9 mouse cellular contexts compared by ENCODE assay signal in the genomic region with DNA sequence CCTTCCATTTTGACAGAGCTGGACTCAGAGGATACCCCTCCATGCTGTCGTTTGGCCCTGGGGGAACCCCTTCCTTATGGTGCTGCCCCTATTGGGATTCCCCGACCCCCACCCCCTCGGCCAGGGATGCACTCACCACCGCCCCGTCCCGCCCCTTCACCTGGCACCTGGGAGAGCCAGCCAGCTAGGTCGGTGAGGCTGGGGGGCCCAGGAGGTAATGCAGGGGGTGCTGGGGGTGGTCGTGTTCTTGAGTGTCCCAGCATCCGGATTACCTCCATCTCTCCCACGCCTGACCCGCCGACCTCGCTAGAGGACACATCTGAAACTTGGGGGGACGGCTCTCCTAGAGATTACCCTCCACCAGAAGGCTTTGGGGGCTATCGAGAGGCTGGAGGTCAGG. TPM values are rescaled to one million over a fixed set of nuclear protein-coding genes. Genes with fewer than 3 reads are reported as not detected.
DNase-seq lines count a peak whose midpoint lies in the region; ATAC-seq and TF ChIP-seq lines count a peak whose summit lies in the region.
"Had no signal": no experiment of that assay in that cellular context is flagged by ENCODE, and none has a peak within 500 bp of the region (broad histone marks: within the 10 kb centered on the region; RNA-seq: fewer than 3 reads in every experiment).

No protein-coding gene starts in this region.

- H3K27ac ChIP-seq in heart, embryonic 12.5 days (ENCODE audit: poor library complexity, severe bottlenecking) = 0 out of 2 replicates have a peak overlapping the region, but pooled peaks have one; percentile 20
- H3K27ac ChIP-seq in ES-E14 (ENCODE audit: insufficient read depth, low read depth, low read length, poor library complexity, severe bottlenecking) = no peak overlapping the region
- H3K27ac ChIP-seq in heart, embryonic 15.5 days = no peak overlapping the region
- no peak overlapping the region for H3K27ac ChIP-seq in liver, embryonic 15.5 days (replicated peaks)

- peak overlapping the region; percentile 81 for H3K4me2 ChIP-seq in heart, embryonic 12.5 days
- peak overlapping the region; percentile 87 for H3K4me2 ChIP-seq in heart, embryonic 15.5 days
- H3K4me2 ChIP-seq in liver, embryonic 15.5 days = peak overlapping the region; percentile 76; the same call in 1 of the 2 replicates

- peak overlapping the region; percentile 61 for H3K4me3 ChIP-seq in heart, embryonic 12.5 days
- peak overlapping the region; percentile 67 to 87 for H3K4me3 ChIP-seq in ES-E14 (ENCODE audit: insufficient read depth in 1 of 2, low read depth in 1 of 2, low read length in 2 of 2, poor library complexity in 1 of 2, severe bottlenecking in 1 of 2)
- H3K4me3 ChIP-seq in heart, embryonic 15.5 days = peak overlapping the region; percentile 67
- no peak overlapping the region for H3K4me3 ChIP-seq in liver, embryonic 15.5 days (replicated peaks)

- in situ Hi-C loops in ES-E14 (cut with MboI; ENCODE audit: low sequenced_read_pairs in 2 of 2, unreplicated experiment in 2 of 2) = no loop called here

- no peak for DNase-seq in heart, postnatal 10 days
- no peak for DNase-seq in ES-E14 (ENCODE audit: low read depth, low spot score)
- DNase-seq in frontal cortex, postnatal 25 days (ENCODE audit: low spot score in 2 of 2) = no peak
- DNase-seq: cerebellum, adult 9-11 months had no signal

- H3K27me3 ChIP-seq in heart, embryonic 12.5 days (replicated peaks) = no peaks in the 10 kb centered on the region
- peaks cover 18% of the 10 kb centered on the region for H3K27me3 ChIP-seq in heart, embryonic 15.5 days
- H3K27me3 ChIP-seq in liver, embryonic 15.5 days = peaks cover 89% of the 10 kb centered on the region

- intact Hi-C loops in heart, postnatal 10 days (cut with DNase I) = no loop called here

- H3K36me3 ChIP-seq in heart, embryonic 12.5 days = 0 out of 2 replicates have a peak, but pooled peaks cover 6% of the 10 kb centered on the region
- H3K36me3 ChIP-seq in ES-E14 (ENCODE audit: control insufficient read depth, insufficient read depth, low read length, poor library complexity, severe bottlenecking) = peaks cover 15% of the 10 kb centered on the region; the same call in 1 of the 2 replicates
- no peaks in the 10 kb centered on the region for H3K36me3 ChIP-seq in heart, embryonic 15.5 days
- no peaks in the 10 kb centered on the region for H3K36me3 ChIP-seq in liver, embryonic 15.5 days (replicated peaks)

- 4% methylated on average over 15 of the region's 15 CpGs for WGBS in heart, embryonic 12.5 days
- WGBS in heart, embryonic 15.5 days = 4% methylated on average over 15 of the region's 15 CpGs
- WGBS in liver, embryonic 15.5 days (ENCODE audit: insufficient replicate concordance) = 12% methylated on average over 15 of the region's 15 CpGs

- peaks cover 44% of the 10 kb centered on the region for H3K4me1 ChIP-seq in heart, embryonic 12.5 days (replicated peaks)
- peaks cover 10 to 20% of the 10 kb centered on the region in 2 experiments; a peak in 3 of 4 replicates for H3K4me1 ChIP-seq in ES-E14 (ENCODE audit: control insufficient read depth in 2 of 2, insufficient read depth in 2 of 2, low read length in 2 of 2, poor library complexity in 1 of 2)
- H3K4me1 ChIP-seq in heart, embryonic 15.5 days (replicated peaks) = peaks cover 51% of the 10 kb centered on the region
- peaks cover 23% of the 10 kb centered on the region for H3K4me1 ChIP-seq in liver, embryonic 15.5 days (replicated peaks)

- no peak for ATAC-seq in heart, embryonic 12.5 days (ENCODE audit: insufficient number of reproducible peaks, low FRiP score)
- ATAC-seq in heart, embryonic 15.5 days (replicated peaks; ENCODE audit: insufficient number of reproducible peaks, insufficient read depth, low FRiP score, low read depth) = no peak
- no peak for ATAC-seq in liver, embryonic 15.5 days (ENCODE audit: insufficient read depth)
- ATAC-seq in frontal cortex, adult (ENCODE audit: low TSS enrichment) = no peak
- ATAC-seq in megakaryocyte, adult 5-6 weeks (ENCODE audit: poor library complexity, severe bottlenecking) = no peak

- H3K9me3 ChIP-seq in heart, embryonic 12.5 days (replicated peaks) = no peaks in the 10 kb centered on the region
- H3K9me3 ChIP-seq in ES-E14 (ENCODE audit: control insufficient read depth, insufficient read depth, low read depth, low read length) = no peaks in the 10 kb centered on the region
- H3K9me3 ChIP-seq in heart, embryonic 15.5 days (replicated peaks) = no peaks in the 10 kb centered on the region
- H3K9me3 ChIP-seq in liver, embryonic 15.5 days (replicated peaks) = no peaks in the 10 kb centered on the region

- H3K9ac ChIP-seq in heart, embryonic 12.5 days = peak overlapping the region; percentile 78
- H3K9ac ChIP-seq in ES-E14 (ENCODE audit: insufficient read depth, low read depth, low read length, poor library complexity, severe bottlenecking) = peak overlapping the region; percentile 61
- H3K9ac ChIP-seq in heart, embryonic 15.5 days = peak overlapping the region; percentile 63; the same call in 1 of the 2 replicates
- no peak overlapping the region for H3K9ac ChIP-seq in liver, embryonic 15.5 days

TF ChIP-seq in ES-E14, 5 proteins besides CTCF, POLR2A, EP300 and RAD21:
- TF ChIP-seq ZC3H11A (IDR thresholded peaks at IDR 0.05; ENCODE audit: borderline replicate concordance, low read depth, low read length) (no peak), ZNF384 (IDR thresholded peaks at IDR 0.05; ENCODE audit: low read depth, low read length) (no peak), CHD2 (IDR thresholded peaks at IDR 0.05; ENCODE audit: low read depth, low read length) (no peak), MAFK (IDR thresholded peaks at IDR 0.05; ENCODE audit: insufficient read depth, low read depth, low read length) (no peak), HCFC1 (IDR thresholded peaks at IDR 0.05; ENCODE audit: borderline replicate concordance, insufficient read depth, low read length) (no peak)
TF ChIP-seq in ES-E14: peak in this region for 0.

RNA-seq across cellular contexts. Expression of gene Nfatc4, which starts 3.2 kb away (rescaled TPM):
- polyA plus RNA-seq in heart, embryonic 12.5 days (2016; fragmentation: Nextera tagmentation; extraction: Ambion mirVana) = 17.5 and 18.6 TPM in 2 replicates
- 10 to 100 TPM; 11.1 to 12.1 TPM for total RNA-seq in heart, postnatal 10 days (2021)
- 6.4 and 25.4 TPM in 2 replicates for total RNA-seq in ES-E14 (2012; rRNA removed)
- polyA plus RNA-seq in heart, embryonic 15.5 days (2015; fragmentation: Nextera tagmentation; extraction: Ambion mirVana) = 10.8 and 15.8 TPM in 2 replicates
- 0.67 and 0.86 TPM in 2 replicates for polyA plus RNA-seq in liver, embryonic 15.5 days (2015; fragmentation: Nextera tagmentation; extraction: Ambion mirVana)
- not detected in 2 replicates for total RNA-seq in megakaryocyte, adult 5-6 weeks (2015)
- not detected in 2 replicates for total RNA-seq in megakaryocyte, adult 5-6 weeks (2017)

RNA-seq across cellular contexts. Expression of gene Nynrin, which starts 27.7 kb away (rescaled TPM):
- polyA plus RNA-seq in heart, embryonic 12.5 days (2016; fragmentation: Nextera tagmentation; extraction: Ambion mirVana) = 33.3 and 38.2 TPM in 2 replicates
- 10 to 100 TPM; 24.1 to 27.6 TPM for total RNA-seq in heart, postnatal 10 days (2021)
- total RNA-seq in ES-E14 (2012; rRNA removed) = 7.1 and 10.4 TPM in 2 replicates
- 12.7 and 15.0 TPM in 2 replicates for polyA plus RNA-seq in heart, embryonic 15.5 days (2015; fragmentation: Nextera tagmentation; extraction: Ambion mirVana)
- polyA plus RNA-seq in liver, embryonic 15.5 days (2015; fragmentation: Nextera tagmentation; extraction: Ambion mirVana) = 2.0 and 2.1 TPM in 2 replicates
- 1.1 and 1.6 TPM in 2 replicates for total RNA-seq in megakaryocyte, adult 5-6 weeks (2015)
- 1.4 and 1.5 TPM in 2 replicates for total RNA-seq in megakaryocyte, adult 5-6 weeks (2017)

RNA-seq across cellular contexts. Expression of gene Ripk3, which starts 37.5 kb away (rescaled TPM):
- 19.7 and 20.3 TPM in 2 replicates for polyA plus RNA-seq in heart, embryonic 12.5 days (2016; fragmentation: Nextera tagmentation; extraction: Ambion mirVana)
- total RNA-seq in heart, postnatal 10 days (2021) = 1 to 10 TPM; 6.6 to 9.7 TPM
- 9.0 and 17.8 TPM in 2 replicates for total RNA-seq in ES-E14 (2012; rRNA removed)
- 12.6 and 20.7 TPM in 2 replicates for polyA plus RNA-seq in heart, embryonic 15.5 days (2015; fragmentation: Nextera tagmentation; extraction: Ambion mirVana)
- polyA plus RNA-seq in liver, embryonic 15.5 days (2015; fragmentation: Nextera tagmentation; extraction: Ambion mirVana) = 16.9 and 19.7 TPM in 2 replicates
- 79.0 and 82.5 TPM in 2 replicates for total RNA-seq in megakaryocyte, adult 5-6 weeks (2015)
- total RNA-seq in megakaryocyte, adult 5-6 weeks (2017) = 24.2 and 30.0 TPM in 2 replicates

RNA-seq across cellular contexts. Expression of gene Adcy4, which starts 42.2 kb away (rescaled TPM):
- polyA plus RNA-seq in heart, embryonic 12.5 days (2016; fragmentation: Nextera tagmentation; extraction: Ambion mirVana) = 24.4 and 26.2 TPM in 2 replicates
- total RNA-seq in heart, postnatal 10 days (2021) = 10 to 100 TPM; 21.1 to 21.9 TPM
- total RNA-seq in ES-E14 (2012; rRNA removed) = 0.27 and 0.32 TPM in 2 replicates
- 14.9 and 18.0 TPM in 2 replicates for polyA plus RNA-seq in heart, embryonic 15.5 days (2015; fragmentation: Nextera tagmentation; extraction: Ambion mirVana)
- 1.4 and 1.9 TPM in 2 replicates for polyA plus RNA-seq in liver, embryonic 15.5 days (2015; fragmentation: Nextera tagmentation; extraction: Ambion mirVana)
- not detected in 2 replicates for total RNA-seq in megakaryocyte, adult 5-6 weeks (2015)
- 0.15 TPM in 1 of 2 replicates, not detected in the other for total RNA-seq in megakaryocyte, adult 5-6 weeks (2017)

RNA-seq across cellular contexts. Expression of gene Cbln3, which starts 58.0 kb away (rescaled TPM):
- polyA plus RNA-seq in heart, embryonic 12.5 days (2016; fragmentation: Nextera tagmentation; extraction: Ambion mirVana) = 0.32 and 0.57 TPM in 2 replicates
- total RNA-seq in heart, postnatal 10 days (2021) = under 1 TPM; 0.22 to 0.38 TPM
- total RNA-seq in ES-E14 (2012; rRNA removed) = 0.04 and 0.11 TPM in 2 replicates
- 0.36 and 0.50 TPM in 2 replicates for polyA plus RNA-seq in heart, embryonic 15.5 days (2015; fragmentation: Nextera tagmentation; extraction: Ambion mirVana)
- polyA plus RNA-seq in liver, embryonic 15.5 days (2015; fragmentation: Nextera tagmentation; extraction: Ambion mirVana) = 0.20 and 0.31 TPM in 2 replicates
- total RNA-seq in megakaryocyte, adult 5-6 weeks (2015) = 0.40 TPM in 1 of 2 replicates, not detected in the other
- 0.44 TPM in 1 of 2 replicates, not detected in the other for total RNA-seq in megakaryocyte, adult 5-6 weeks (2017)
